Mouse (Mus musculus) frontal cortex, postnatal 36 days (tissue): Measurements from ENCODE around the gene Polr2e.
A peak's percentile ranks its signal among the peaks of the same experiment; 100 is the strongest.

ENCODE experiments used
- DNase-seq, 2 experiments: peaks; one replicate each; pipeline ENCODE4 v3.0.0; 2022; ENCODE audit warnings: low spot score in 2 of 2

The Polr2e gene

DNA sequence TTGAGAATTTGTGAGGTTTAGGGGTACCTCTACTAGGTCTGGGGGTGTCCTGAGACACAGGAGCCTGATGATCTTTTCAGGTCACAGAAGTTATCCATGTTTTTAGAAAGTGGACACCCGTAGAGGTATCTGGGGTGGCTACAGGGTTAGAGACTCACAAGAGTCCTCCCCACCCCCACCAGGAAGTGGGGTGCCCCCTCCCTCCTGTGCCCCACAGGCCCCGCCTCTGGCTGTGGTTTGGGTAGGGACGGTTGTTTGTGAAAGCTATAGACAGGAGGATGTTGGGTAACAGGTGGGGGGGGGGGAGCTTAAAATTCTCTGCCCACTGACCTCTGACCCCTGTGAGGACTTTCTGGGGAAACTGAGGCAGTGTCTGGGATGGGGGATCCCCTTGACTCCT, 22.2 kb downstream of the Polr2e start:
- DNase-seq = no peak

- DNase-seq = no peak
Measured at GRCm38 (mm10) chr10:80016931-80017330, 22.7 kb downstream of the Polr2e start.

DNA sequence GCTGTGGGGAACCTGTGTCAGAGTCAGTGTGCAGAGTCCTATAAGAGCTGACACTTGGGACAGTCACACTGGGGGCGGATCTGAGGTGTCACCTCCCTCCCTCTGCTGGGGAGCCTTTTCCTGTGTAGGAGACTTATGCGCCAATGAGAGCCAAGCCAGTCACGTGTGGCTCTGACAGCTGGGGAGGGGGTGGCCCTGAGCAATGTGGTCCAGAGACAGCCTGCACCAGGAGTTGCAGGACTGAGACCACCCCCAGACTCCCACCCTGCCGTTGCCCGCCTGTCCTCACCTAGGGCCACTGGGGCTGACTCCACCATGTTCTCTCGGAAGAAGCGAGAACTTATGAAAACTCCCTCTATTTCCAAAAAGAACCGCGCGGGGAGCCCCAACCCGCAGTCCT, 23.1 kb downstream of the Polr2e start, which contains the start of gene Arhgap45:
Gene Arhgap45 (plus strand): TSS at position 143 of the 400 bp plus-strand sequence.
- no peak for DNase-seq

- no peak for DNase-seq
Measured at GRCm38 (mm10) chr10:80015583-80015982, 24.0 kb downstream of the Polr2e start.

DNA sequence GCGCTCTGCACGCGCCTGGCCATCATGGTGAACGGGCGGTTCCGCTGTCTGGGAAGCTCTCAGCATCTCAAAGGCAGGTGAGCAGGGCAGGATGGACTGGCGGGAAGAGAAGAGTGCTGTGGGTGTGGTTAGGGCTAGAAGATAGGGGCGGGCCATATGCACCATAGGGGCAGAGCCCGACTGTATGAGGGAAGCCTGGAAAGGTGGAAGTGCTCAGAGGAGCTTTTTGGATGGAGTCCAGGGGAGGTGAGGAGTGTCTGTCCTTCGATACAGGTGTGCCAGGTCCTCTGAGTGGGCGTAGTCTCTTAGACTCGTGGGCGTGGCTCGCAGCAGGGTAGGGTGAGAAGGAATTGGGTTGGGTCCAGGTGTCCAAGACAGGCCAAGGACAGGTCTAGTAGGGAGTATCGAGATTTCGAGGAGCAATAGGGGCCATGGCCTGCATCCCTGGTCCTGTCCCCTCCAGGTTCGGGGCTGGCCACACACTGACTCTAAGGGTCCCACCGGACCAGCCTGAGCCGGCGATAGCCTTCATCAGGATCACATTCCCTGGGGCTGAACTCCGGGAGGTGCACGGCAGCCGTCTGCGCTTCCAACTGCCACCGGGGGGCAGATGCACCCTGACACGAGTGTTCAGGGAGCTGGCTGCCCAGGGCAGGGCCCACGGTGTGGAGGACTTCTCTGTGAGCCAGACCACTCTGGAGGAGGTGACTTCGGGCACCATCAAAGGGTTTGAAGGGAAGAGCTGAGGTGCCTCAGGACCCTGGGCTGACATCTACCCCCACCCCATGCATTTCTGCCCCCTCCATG, 24.9 kb downstream of the Polr2e start:
- no peak for DNase-seq

DNA sequence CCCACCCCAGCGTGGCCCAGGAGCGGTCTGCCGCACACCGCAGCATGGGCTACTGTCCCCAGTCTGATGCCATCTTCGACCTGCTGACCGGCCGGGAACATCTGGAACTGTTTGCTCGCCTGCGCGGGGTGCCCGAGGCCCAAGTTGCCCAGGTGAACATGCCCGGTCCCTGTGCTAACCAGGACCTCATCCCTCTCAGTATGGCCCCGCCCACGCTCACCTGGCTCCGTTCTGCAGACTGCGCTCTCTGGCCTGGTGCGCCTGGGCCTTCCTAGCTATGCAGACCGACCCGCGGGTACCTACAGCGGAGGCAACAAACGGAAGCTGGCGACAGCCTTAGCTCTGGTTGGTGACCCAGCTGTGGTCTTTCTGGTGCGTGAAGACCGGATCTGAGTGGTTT, 26.0 kb downstream of the Polr2e start:
- DNase-seq = no peak

GRCm38 (mm10) chr10:80011740-80012139, 27.9 kb downstream of the Polr2e start:
- DNase-seq = no peak

DNA sequence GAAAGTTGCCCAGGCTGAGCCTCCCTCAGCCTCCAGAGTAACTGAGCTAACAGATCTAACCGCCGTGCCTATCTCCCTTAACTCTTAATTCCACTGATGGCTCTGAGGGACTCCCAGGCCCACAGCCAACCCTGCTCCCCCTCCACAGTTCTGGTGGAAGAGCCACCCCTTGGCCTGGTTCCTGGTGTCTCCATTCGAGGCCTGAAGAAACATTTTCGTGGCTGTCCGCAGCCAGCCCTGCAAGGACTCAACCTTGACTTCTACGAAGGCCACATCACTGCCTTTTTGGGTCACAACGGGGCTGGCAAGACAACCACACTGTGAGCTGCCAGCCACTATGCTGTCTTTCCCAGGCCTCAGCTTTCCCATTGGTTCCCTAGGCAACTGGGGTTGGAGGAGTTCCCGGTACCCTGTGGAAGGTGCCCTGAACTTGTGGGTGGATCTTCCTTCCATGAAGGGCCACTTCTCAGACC, 35.3 kb downstream of the Polr2e start:
- DNase-seq = no peak

DNA sequence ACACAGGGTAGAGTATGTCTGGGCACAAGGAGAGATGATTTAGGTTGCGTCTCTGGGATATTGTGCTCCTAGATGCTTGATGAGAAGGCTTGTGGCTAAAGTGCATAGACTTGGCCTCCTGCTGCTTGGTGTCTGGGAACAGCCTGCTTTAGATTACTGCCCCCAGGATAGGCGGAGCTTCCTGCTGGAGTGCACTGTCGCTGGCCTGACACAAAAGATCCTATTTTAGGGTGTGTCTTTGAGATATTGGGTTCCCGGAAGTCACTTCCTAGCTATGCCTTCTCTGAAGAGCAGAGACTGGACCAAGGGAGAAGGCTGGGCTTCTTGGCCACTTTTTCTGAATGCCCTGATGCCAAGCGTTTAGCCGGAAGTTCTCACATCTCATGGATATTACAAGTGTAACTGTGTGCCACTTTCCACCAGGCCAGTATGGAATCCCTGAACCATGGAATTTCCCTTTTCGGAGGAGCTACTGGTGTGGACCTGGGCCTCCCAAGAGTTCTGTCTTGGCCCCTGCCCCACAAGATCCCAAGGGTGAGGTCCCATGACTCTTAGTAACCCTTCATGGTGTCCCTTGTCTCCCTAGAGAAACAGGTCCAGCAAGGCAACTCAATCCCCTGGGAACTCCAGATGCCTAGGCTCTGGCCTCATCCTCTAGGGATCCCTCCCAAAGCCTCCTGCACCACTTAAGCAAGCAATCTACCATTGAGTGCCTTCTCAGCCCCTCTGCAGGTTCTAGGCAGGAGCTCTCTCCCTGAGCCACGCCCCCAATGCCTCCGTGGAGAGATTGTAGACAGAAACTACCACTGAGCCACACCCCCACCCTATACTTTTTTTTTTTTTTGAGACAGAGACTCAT, 36.0 kb downstream of the Polr2e start:
- no peak for DNase-seq

GRCm38 (mm10) chr10:80002829-80003228, 36.8 kb downstream of the Polr2e start:
- DNase-seq = no peak

- DNase-seq = no peak
Measured at GRCm38 (mm10) chr10:80001945-80002344, 37.6 kb downstream of the Polr2e start.

DNA sequence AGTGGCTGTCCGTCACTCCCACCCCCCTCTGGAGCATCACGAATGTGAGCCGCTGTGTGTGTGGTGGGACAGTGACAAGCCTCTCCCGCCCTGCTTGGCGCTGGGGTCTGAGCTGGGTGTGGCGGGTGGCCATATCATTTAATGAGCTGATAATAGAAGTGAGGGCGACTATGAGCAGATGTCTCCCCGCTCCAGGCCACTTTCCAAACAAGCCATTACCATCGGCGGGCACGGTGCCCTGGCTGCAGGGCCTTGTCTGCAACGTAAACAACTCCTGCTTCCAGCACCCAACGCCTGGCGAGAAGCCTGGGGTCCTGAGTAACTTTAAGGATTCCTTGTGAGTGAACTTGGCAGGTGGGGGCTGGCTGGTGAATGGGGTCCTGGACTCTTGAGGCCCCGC, 41.8 kb downstream of the Polr2e start:
- no peak for DNase-seq

- peak; percentile 73 to 76 for DNase-seq
Measured at GRCm38 (mm10) chr10:79997034-79997760, 42.4 kb downstream of the Polr2e start.

DNA sequence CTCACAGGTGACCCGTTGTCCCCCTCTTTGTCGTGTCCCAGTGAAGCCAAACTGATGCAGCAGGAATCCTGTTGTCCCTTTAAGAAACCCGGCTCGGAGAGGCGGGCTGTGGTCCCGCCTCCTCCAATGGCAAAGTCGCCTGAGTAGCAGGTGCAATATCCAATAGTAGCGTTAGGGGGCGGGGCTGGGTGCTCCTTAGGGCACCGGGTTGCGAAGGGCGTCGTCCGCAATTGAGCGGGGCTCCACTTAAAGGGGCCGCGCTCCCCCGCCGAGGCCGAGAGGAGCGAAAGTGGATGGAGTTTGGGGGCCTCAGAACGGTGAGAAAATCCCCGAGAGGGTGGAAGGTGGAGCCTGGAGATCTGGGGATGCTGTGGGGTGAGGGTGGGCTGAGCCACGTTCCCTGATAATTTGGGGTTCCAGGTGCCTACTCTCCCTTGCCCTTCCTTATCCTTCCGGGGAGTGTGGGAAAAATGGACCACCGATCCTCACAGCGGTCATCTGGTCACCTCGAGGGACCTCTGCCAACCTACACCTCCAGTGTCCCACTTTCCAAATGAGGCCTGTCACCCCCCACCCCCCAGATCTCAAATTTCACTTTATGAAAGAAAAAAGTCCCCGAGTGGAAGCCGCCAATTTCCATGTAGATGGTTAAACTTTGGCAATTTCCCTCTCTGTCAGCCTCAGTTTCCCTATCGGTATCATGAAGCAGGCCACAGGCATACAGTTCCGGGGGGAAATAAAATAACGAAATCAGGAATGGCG, 43.1 kb downstream of the Polr2e start, which contains the start of gene Abca7:
Gene Abca7 (plus strand): TSS at position 223 of the 762 bp plus-strand sequence.
- DNase-seq = peak; percentile 94 to 95

DNA sequence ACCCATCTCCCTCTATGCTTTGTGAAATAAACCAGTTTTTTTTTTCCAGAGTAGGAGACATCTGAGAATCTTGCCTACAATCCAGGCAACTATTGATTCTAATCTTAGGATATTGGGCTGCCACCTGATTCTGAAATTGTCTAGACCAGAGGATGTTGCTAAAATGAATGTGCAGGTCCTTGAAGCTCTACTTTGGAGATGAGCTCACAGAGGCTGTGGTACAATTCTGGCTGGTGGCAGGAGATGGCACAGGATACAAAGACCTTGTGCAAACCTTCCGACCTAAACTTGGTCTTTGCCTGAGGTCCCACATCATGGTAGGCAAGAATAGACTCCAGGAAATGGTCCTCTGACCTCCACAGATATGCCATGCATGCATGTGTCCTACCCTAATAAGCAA, 44.0 kb downstream of the Polr2e start:
- DNase-seq = no peak

- DNase-seq = no peak
Measured at GRCm38 (mm10) chr10:79994397-79995115, 45.0 kb downstream of the Polr2e start.

- DNase-seq = no peak
Measured at GRCm38 (mm10) chr10:79991548-79991947, 48.0 kb downstream of the Polr2e start.

DNA sequence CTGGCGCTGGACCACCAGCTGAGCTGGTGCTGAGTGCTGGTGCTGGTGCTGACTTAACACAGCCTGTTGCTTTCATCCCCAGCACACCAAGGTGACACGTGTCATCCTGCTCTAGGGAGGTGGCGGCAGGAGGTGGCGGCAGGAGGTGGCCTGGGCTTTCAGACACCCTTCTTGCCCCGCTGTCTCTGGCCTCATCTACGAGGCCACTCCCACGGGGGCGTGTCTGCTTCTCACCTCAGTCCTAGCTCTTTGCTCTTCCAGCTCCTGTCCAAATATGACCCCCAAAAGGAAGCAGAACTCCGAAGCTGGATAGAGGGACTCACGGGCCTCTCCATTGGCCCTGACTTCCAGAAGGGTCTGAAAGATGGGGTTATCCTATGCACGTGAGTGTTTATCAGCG, 48.5 kb downstream of the Polr2e start:
- DNase-seq = no peak

DNA sequence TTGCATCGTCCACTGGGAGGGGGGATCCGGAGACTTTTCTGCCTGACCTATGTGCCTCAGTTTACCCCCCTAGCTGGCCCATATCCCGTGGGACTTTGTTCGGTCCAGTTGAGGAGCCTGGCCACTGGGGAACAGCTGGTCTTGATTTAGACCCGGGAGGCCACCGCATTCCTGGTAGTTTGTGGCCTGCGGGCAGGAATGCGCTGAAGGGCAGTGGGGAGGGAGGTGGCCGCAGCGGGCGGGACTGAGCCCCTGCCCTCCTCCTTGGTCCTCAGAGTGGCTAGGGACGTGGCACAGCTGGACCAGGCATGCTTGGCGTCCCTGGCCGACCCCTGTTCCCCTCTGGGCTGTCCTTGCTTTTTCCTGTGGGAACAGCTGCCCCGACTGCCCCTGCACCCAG, 49.7 kb downstream of the Polr2e start:
- DNase-seq = no peak

GRCm38 (mm10) chr10:79989272-79989786, 50.3 kb downstream of the Polr2e start:
- DNase-seq = no peak
